Mouse (Mus musculus): Measurements from ENCODE around the gene Gm3164.
"Not testable (repeated sequence)": the region's sequence is repeated elsewhere in the genome, so short reads cannot be mapped to it uniquely, and the experiment has no call there.

The Gm3164 gene

DNA sequence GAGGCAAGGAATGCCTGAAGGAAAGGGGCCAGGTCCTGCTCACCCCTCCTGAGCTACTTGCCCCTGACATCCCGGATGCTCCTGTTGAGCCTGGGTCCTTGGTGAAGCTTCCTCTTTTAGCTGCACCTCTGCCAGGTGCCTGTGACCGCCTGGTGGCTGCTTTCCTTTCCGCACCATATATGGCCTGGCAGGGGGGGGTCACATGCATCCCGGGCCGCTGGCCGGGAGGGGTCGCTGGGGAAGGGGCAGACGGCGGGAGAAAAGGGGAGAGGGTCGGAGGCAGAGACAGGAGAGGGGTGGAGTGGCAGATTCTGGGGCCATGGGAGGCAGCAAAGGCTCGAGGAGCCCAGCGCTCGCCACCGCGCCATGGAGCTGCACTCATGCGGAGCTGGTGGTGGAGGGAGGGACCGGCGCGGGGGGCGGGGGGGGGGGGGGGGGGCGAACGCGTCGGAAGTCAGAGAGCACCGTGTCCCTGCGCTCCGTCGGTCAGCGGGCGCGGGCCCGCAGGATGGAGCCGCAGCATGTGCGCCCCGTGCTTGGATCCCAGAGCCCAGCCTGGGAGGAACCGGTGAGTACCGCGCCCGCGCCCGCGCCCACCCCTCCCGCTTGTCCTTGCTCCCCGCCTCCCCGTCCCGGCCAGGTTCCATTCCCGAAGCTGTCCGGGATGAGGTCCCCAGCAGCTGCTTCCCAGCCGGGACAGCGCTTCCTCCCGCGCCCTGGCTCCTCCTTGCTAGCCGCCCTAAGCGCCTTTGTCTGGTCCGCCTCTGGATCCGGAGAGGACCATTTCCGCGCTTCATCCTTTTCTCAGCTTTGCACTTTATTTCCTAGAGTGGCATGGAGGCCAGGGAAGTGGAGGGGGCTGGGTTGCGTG, at the start of gene Gm3164:
TSS of gene Gm3164 (plus strand) at position 484 of the 871 bp plus-strand sequence.
- DNase-seq (ENCODE audit: low spot score) = peak; percentile 16

GRCm38 (mm10) chr14:4368991-4369390, 46.3 kb upstream of the Gm3164 start:
- DNase-seq (ENCODE audit: low spot score) = not testable (repeated sequence)

- not testable (repeated sequence) for DNase-seq (ENCODE audit: low spot score)
Observed at GRCm38 (mm10) chr14:4369691-4370090, 45.6 kb upstream of the Gm3164 start.

DNA sequence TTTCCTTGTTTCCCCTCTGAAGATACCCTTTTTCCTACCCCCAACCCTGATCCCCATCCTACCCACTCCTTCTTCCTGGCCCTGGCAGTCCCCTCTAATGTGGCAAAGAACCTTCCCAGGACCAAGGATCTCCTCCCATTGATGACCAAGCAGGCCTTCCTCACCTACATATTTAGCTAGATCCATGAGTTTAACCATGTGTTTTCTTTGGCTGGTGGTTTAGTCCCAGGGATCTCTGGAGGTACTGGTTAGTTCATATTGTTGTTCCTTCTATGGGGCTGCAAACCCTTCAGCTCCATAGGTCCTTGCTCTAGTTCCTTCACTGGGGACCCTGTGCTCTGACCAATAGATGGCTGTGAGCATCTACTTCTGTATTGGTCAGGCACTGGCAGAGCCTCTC, 37.4 kb upstream of the Gm3164 start:
- DNase-seq (ENCODE audit: low spot score) = not testable (repeated sequence)

DNA sequence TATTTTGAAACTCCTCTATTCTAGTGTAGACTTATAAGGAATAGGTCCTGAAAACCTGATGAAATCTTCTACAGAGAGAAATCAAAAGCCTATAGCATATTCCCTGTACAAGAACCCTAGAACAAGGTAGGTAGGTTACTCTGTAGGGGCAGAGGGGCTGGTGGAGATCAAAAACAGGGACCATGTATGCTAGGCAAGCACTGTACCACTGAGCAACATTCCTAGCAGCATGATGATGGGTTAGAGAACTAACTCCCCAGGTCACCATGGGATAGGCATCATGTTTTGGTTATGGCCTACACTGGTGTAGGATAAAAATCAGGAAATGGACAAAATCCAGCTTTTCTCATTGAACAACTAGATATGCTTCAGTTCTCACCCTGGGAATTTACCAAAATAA, 29.6 kb upstream of the Gm3164 start:
- DNase-seq (ENCODE audit: low spot score) = not testable (repeated sequence)

GRCm38 (mm10) chr14:4392841-4393530, 22.3 kb upstream of the Gm3164 start:
- DNase-seq (ENCODE audit: low spot score) = not testable (repeated sequence)

DNA sequence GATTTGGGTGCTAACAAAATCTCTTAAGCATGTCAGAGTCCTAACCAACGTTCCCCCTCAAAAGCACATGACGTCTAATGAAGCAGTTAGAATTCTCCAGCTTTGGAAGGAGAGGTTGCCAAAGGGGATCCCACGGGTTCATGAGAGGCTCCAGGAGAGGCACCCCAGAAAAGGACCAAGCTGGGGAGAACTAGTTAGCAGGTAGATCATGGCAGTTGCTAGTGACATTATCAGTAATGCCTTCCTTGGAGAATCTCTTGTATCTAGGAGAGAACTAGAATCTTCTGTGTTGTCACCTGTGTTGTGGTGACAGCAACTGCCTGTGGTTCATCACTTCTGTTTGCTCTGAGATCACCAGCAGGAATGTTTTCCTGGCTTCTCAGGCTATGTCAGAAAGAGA, 18.0 kb upstream of the Gm3164 start, which contains the start of gene Gm3159:
TSS of gene Gm3159 (plus strand) at position 301 of the 400 bp plus-strand sequence.
- not testable (repeated sequence) for DNase-seq (ENCODE audit: low spot score)

- not testable (repeated sequence) for DNase-seq (ENCODE audit: low spot score)
Observed at GRCm38 (mm10) chr14:4398624-4399023, 16.6 kb upstream of the Gm3164 start.

DNA sequence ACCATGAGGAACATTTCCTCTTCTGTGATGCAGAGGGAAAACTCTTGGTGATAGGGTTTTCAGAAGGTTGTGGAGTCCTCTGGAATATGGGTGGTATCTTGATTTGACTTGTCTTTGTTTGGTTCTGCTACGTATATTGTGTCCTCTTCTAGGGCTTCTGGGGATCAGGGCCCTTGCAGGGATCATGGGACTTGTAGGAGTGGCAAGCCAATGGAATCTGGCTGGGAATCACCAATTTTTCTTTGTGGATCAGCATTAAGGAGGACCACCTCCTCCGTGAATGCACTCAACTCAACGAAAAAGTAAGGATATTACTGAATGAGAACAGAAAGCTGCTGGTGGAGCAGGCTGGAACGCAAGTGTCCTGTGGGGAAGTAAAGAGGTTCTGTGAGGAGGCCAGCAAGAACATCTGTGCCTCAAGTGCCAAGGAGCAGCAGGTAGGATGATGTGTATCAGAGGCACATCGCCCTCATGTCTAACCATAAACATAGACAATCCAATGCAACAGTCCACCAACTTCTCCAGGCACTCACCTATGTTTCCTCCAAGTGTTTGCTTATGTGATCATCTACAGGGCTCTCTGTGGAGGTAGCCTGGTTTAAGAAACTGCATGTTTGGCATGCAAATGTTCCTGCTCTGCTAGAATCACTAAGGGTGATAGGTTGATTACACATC, 15.0 kb upstream of the Gm3164 start:
- not testable (repeated sequence) for DNase-seq (ENCODE audit: low spot score)

GRCm38 (mm10) chr14:4401245-4401644, 14.0 kb upstream of the Gm3164 start:
- not testable (repeated sequence) for DNase-seq (ENCODE audit: low spot score)

GRCm38 (mm10) chr14:4403840-4404239, 11.4 kb upstream of the Gm3164 start:
- DNase-seq (ENCODE audit: low spot score) = not testable (repeated sequence)

GRCm38 (mm10) chr14:4409939-4410338, 5.3 kb upstream of the Gm3164 start:
- not testable (repeated sequence) for DNase-seq (ENCODE audit: low spot score)

GRCm38 (mm10) chr14:4430692-4431091, 15.4 kb downstream of the Gm3164 start, which contains the start of gene Gm3173:
TSS of gene Gm3173 (plus strand) at chr14:4430992.
- DNase-seq (ENCODE audit: low spot score) = not testable (repeated sequence)

DNA sequence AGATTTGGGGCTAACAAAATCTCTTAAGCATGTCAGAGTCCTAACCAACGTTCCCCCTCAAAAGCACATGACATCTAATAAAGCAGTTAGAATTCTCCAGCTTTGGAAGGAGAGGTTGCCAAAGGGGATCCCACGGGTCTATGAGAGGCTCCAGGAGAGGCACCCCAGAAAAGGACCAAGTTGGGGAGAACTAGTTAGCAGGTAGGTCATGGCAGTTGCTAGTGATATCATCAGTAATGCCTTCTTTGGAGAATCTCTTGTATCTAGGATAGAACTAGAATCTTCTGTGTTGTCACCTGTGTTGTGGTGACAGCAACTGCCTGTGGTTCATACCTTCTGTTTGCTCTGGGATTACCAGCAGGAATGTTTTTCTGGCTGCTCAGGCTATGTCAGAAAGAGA, 66.2 kb downstream of the Gm3164 start, which contains the start of gene Gm3182:
TSS of gene Gm3182 (plus strand) at position 301 of the 400 bp plus-strand sequence.
- DNase-seq (ENCODE audit: low spot score) = not testable (repeated sequence)

Measured in embryo, embryonic 10.5 days (tissue).